Mouse (Mus musculus) cerebellum, postnatal 36 days (tissue): ENCODE data around the gene Msln.

Experiments used
- DNase-seq, 2 experiments: peaks; one replicate each; pipeline ENCODE4 v3.0.0; 2021 to 2022; ENCODE audit warnings: mixed read lengths in 2 of 2

The Msln gene

DNA sequence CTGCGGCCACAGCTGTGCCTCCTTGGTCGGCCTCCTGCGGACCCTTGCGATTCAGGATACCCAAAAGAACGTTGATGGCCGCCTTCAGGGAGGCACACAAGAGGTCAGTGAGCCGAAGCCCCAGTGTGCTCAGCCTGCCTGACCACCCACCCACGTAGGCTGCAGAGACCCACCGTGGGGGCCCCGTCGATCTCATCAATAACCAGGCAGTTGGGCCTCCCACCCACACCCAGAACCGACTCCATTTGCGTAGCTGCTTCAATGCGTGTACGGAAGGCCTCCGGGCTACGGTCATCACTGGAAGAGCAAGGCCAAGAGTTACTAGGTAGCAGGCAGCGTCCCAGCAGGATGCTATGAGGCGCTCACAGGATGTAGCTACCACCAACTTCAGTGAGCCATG lies 30.7 kb downstream of the Msln start:
- no peak for DNase-seq

DNA sequence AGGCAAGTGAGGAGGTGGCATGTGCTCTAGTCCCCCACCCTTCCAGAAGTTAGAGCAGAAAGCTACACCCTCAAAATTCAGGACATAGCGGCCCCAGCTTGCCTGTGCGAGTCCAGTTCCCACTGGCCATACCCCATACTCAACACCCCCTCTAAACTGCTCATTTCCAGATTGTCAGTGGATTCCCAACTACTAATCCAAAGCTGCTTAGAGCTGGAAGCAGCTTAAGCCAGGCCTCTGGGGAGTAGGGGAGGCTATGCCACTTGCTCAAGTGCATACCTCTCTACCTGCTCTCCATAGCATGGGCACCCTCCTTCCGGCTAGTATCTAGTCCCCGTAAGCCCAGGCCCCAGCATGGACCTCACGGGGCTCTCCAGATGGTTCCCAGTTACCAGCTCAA lies 32.7 kb downstream of the Msln start:
- DNase-seq: no peak

DNA sequence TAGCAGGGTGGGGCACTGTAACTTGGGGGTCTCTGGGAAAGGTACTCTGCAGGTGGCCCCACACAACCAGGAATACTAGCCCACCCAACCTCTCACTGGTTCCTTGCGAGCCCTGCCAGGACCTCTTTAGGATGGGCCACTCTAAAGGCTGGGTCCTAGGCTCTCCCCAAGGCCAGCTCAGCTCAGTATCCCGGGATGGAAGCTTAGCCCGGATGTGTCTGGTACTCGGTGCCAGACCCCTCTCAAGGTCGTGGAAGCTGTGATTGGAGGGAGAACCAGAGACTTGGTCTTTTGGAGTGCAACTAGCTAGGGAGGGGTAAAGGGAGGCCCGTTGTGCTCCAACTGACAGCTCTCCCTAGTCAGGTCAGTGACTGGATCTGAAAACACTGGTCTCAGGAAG lies 36.5 kb downstream of the Msln start:
- no peak for DNase-seq

DNA sequence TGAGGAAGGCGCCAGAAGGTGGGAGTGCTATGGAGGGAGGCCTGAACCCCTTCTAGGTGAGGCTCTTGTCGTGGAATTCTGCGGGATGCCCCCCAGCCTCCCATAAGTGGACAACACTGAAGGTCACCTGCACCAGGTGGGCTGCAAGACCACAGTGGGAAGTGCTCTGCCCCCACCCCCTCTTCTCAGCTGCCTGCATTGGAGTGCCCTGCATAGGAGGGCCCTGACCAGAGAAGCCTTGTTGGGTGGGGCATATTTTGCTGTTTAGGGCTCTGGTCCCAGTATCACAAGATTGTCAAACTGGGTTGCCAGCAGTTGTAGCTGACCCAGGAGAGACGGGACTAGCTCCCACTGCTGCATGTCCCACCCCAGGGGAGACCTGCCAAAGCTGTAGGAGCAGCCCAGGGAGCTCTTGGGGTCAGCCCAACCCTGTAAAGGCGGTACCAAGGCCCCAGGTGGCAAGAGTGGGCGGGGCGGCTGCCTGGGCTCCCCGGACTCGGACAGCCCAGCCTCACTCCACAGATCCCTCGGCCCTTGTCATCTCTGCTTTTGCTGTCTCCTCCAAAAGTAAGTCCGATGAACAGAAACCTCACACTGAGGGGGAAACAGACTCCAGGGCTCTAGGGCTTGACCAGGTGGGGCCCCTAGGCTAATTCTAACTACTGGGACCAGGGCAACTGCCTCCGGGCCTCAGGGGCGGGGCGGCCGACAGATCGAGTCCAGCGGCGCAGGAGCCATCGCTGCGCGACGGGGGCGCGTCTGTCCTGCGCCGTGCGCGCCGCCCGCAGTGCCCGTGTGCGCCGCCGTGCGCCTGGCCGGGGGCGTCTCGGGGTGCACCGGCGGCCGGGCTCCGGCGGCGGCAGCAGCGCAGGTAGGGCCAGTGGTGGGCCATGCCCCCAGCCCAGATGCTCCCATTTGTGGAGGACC lies 37.2 kb downstream of the Msln start, which contains the start of gene Gng13:
Gene Gng13, plus strand, starts transcription at position 461 of the 927 bp plus-strand sequence.
- no peak for DNase-seq

DNA sequence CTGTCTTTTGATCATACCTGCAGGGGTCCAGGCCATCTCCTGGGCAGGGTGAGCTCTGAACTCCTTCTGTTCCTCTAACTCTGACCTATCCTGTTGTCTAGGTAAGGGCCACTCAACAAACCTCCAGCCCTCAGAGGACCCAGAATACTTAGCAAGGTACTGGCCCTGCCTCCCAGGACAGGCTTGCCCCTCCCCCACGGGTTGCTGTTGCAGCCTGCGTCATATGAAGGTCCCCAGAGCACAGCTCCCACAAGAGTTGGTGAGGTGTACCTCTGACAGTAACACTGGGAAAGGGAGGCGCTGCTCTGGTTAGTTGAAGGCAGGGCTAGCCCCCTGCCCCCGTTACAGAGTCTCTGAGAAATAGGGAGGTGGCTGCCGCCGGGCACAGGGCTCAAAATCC lies 38.0 kb downstream of the Msln start:
- no peak for DNase-seq

DNA sequence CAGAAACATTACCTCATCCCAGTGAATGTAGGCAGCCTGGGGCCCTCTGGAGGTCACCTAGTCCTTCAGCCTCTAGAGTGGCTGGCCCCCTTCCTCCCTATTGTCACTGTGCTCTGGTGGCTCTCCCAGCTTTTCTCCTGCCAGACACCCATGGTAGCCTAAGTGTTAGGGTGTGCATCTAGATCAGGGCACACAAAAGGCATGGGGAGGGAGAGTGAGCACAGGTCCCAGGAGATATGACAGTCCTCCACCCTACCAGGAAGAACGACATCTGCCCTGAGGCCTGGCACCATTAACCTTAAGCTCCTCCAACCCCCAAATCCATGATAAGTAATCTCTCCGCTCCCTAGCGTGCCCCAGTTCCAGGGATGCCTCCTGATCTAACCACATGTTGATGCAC lies 38.6 kb downstream of the Msln start:
- no peak for DNase-seq

DNA sequence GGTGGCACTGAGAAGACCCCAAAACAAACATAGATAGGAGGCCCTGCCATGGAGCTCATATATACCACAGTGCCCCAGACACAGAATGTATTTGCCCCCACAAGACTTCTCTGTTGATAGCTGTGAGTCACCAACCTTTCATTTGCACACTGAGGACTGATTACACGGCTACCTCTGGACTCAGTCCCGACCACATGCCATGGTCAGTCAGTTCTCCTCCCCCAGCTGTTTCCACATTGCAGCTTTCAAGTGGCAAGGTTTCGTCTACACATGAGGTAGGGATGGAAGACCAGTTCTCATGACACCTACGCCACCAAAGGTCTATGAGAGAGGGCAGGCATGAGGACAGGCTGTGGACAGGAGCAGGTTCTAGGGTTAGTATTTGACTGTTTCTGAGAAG lies 43.0 kb downstream of the Msln start:
- no peak for DNase-seq

DNA sequence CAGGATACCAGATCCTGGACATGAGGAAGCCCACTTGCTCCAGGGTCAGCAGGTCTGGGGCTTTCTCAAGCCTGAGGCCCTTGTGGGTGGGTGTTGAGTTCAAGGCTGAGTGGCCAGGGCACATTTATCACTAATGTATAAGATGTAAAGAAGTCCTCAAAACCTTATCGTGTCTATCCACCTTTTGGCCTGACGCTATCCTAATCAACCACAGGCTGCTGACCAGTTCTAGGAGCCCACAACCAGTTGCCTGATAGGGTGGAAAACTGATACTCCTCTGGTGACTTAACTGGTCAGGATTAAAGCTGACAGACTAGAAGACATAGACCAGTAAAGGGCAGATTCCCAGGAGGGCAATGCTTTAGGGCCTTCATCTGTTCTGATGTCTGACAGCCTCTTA lies 44.2 kb downstream of the Msln start:
- DNase-seq: no peak

DNA sequence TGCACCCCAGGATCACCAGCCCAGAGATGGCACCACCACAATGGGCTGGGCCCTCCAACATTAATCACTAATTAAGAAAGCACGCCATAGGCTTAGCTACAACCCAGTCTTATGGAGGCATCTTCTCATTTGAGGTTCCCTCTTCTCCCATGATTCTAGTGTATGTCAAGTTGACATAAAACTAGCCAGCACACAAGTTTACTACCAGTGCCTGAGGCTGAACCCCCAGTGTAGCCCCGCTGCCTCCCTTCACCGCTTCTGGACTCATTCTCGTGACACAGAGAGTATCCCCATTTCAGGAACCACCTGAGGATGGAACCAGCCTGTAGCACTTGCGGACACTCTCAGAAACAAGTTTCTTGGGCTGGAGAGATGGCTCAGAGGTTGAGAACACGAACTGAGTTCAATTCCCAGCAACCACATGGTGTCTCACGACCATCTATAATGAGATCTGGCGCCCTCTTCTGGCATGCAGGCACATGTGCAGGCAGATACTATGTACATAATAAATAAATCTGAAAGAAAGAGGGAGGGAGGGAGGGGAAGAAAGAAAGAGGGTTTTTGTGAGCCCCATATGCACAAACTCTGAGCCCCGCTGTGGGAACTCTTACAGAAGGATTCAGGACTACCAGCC lies 53.2 kb downstream of the Msln start:
- DNase-seq: no peak
